Mouse (Mus musculus) liver, adult 2 months (tissue): ENCODE data around the gene Rsad1. TPM values are rescaled to one million over a fixed set of nuclear protein-coding genes. Genes with fewer than 3 reads are reported as not detected.
A peak's percentile ranks its signal among the peaks of the same experiment; 100 is the strongest.

Experiments
- DNase-seq: peaks from one replicate; pipeline ENCODE4 v3.0.0-alpha.2; 2011; ENCODE audit warnings: low read depth, low spot score; ENCODE audit errors: extremely low read depth
- H3K27ac ChIP-seq: fragments of 200-500 bp; replicated peaks from 2 replicates; pipeline ENCODE4 v1.5.1; 2012; ENCODE audit warnings: low read depth, mild to moderate bottlenecking, control low read depth, inconsistent platforms, low read length; ENCODE audit not compliant: insufficient read depth
- H3K27me3 ChIP-seq: fragments of 200-500 bp; 2 replicates; pipeline ENCODE4 v1.6.1; 2012; ENCODE audit warnings: mild to moderate bottlenecking, moderate library complexity, low read length, inconsistent platforms; ENCODE audit not compliant: control insufficient read depth, insufficient read depth
- H3K36me3 ChIP-seq: fragments of 200-500 bp; 2 replicates; pipeline ENCODE4 v1.6.1; 2012; ENCODE audit warnings: low read length, inconsistent platforms; ENCODE audit not compliant: control insufficient read depth, insufficient read depth
- H3K4me1 ChIP-seq: fragments of 200-500 bp; 2 replicates; pipeline ENCODE4 v1.6.1; 2011; ENCODE audit warnings: low read length; ENCODE audit not compliant: control insufficient read depth, insufficient read depth
- H3K4me3 ChIP-seq: fragments of 200-500 bp; 2 replicates; pipeline ENCODE4 v1.5.1; 2011; ENCODE audit warnings: low read depth, mild to moderate bottlenecking, control low read depth, low read length, moderate library complexity; ENCODE audit not compliant: insufficient read depth
- H3K79me2 ChIP-seq: fragments of 200-500 bp; 2 replicates; pipeline ENCODE4 v1.6.1; 2012; ENCODE audit warnings: inconsistent platforms, mild to moderate bottlenecking, low read length, moderate library complexity; ENCODE audit not compliant: control insufficient read depth, insufficient read depth
- H3K9ac ChIP-seq: fragments of 200-500 bp; 2 replicates; pipeline ENCODE4 v1.6.1; 2012; ENCODE audit warnings: low read depth, mild to moderate bottlenecking, control low read depth, inconsistent platforms, low read length
- CTCF ChIP-seq: fragments of 200-500 bp; IDR thresholded peaks from 2 replicates; pipeline ENCODE4 v1.5.1; 2011; ENCODE audit warnings: low read depth, low read length, control low read depth
- POLR2A ChIP-seq: fragments of 200-500 bp; IDR thresholded peaks from 2 replicates; pipeline ENCODE4 v1.6.1; 2011; ENCODE audit warnings: low read length, control low read depth; ENCODE audit not compliant: insufficient read depth; ENCODE audit errors: extremely low read depth
- WGBS: fragments of 180-500 bp; shearing (Covaris S2); methylation state at CpG from one replicate; pipeline ENCODE4 v1.1.7; 2018; 5-methylcytosine and 5-hydroxymethylcytosine counted together
- polyA plus RNA-seq: library from polyadenylated mRNA; depleted of rRNA; stranded (reverse); fragments of >200 nt; gene quantifications from 2 replicates; pipeline ENCODE4 v1.2.3, GENCODE M21; 2012
- total RNA-seq: library from RNA; depleted of rRNA; stranded (reverse); fragments of >200 nt; gene quantifications from 2 replicates; pipeline ENCODE4 v1.2.3, GENCODE M21; 2014

Gene Rsad1
- total and polyA plus RNA-seq, 2 experiments = 2.1 to 8.0 TPM

DNA sequence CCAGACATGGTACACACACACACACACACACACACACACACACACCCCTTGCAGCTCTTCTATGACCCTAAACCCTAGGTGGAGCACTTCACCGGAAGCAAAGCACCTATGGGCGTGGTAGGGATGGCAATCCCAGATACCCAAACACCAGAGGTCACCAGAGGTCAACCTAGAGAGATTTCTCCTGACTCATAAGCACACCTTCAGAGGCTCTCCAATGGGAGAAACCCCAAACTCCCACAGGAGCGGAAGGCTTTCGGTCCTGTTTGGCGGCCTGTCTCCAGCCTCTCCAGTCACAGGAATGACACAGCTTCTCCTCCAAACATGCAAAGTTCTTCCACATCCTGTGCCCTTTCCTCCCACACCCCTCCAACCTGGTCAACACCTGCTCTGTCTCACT is 2.7 kb downstream of the Rsad1 start:
- no peak for DNase-seq
- WGBS = 95% methylated on average over 5 of the region's 5 CpGs
- Histone ChIP-seq H3K27ac (no peak overlapping the region), H3K9ac (no peak overlapping the region), H3K36me3 (no peaks in the 10 kb centered on the region), H3K27me3 (no peaks in the 10 kb centered on the region), H3K4me1 (peaks cover 5% of the 10 kb centered on the region; the same call in 1 of the 2 replicates), H3K4me3 (no peak overlapping the region), H3K79me2 (no peaks in the 10 kb centered on the region)
- TF ChIP-seq POLR2A (no peak), CTCF (no peak)

- Histone ChIP-seq H3K27ac (no peak overlapping the region), H3K4me3 (no peak overlapping the region), H3K9ac (no peak overlapping the region), H3K36me3 (no peaks in the 10 kb centered on the region), H3K79me2 (no peaks in the 10 kb centered on the region), H3K4me1 (peaks cover 2% of the 10 kb centered on the region; the same call in 1 of the 2 replicates), H3K27me3 (no peaks in the 10 kb centered on the region)
- no peak for TF ChIP-seq POLR2A
- TF ChIP-seq CTCF = no peak
- WGBS = 73% methylated on average over 18 of the region's 18 CpGs
- no peak for DNase-seq
Measured at GRCm38 (mm10) chr11:94544422-94544821, 4.6 kb downstream of the Rsad1 start.

GRCm38 (mm10) chr11:94543932-94544331 is 5.1 kb downstream of the Rsad1 start:
- WGBS = 7% methylated on average over 9 of the region's 9 CpGs
- H3K36me3 ChIP-seq = no peaks in the 10 kb centered on the region
- H3K4me1 ChIP-seq = peaks cover 2% of the 10 kb centered on the region; the same call in 1 of the 2 replicates
- H3K9ac ChIP-seq = no peak overlapping the region
- TF ChIP-seq CTCF (peak; percentile 93), POLR2A (no peak)
- no peaks in the 10 kb centered on the region for H3K79me2 ChIP-seq
- H3K4me3 ChIP-seq = no peak overlapping the region
- no peaks in the 10 kb centered on the region for H3K27me3 ChIP-seq
- DNase-seq = peak; percentile 92
- H3K27ac ChIP-seq = peak overlapping the region; percentile 42; the same call in 1 of the 2 replicates

- DNase-seq = no peak
- H3K27ac ChIP-seq = no peak overlapping the region
- WGBS = 88% methylated on average over 12 of the region's 12 CpGs
- H3K36me3 ChIP-seq = no peaks in the 10 kb centered on the region
- TF ChIP-seq POLR2A = no peak
- no peak for TF ChIP-seq CTCF
- no peaks in the 10 kb centered on the region for H3K79me2 ChIP-seq
- H3K4me1 ChIP-seq = no peaks in the 10 kb centered on the region
- no peak overlapping the region for H3K4me3 ChIP-seq
- H3K27me3 ChIP-seq = no peaks in the 10 kb centered on the region
- H3K9ac ChIP-seq = no peak overlapping the region
Measured at GRCm38 (mm10) chr11:94543344-94543743, 5.7 kb downstream of the Rsad1 start.

DNA sequence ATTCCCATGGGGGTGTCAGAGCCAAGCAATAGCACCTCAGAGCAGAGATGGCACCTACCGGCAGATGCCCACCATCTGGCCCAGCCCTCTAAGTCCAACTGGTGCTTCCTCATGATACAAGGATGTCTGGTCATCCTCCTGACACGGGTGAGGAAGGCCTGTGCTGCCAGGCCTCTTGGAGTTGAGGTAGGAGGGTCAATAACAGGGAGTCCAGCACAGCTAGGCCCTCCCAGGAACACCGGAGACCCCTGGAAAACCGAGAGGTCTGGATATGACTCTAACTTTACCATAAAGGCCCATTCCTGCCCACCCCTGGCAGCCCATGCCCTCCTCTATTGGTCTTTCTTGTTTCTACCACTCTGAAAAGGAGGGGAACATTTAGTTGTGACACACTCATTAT is 6.7 kb downstream of the Rsad1 start:
- no peaks in the 10 kb centered on the region for H3K79me2 ChIP-seq
- H3K27me3 ChIP-seq = no peaks in the 10 kb centered on the region
- no peaks in the 10 kb centered on the region for H3K4me1 ChIP-seq
- no peak overlapping the region for H3K27ac ChIP-seq
- H3K4me3 ChIP-seq = no peak overlapping the region
- TF ChIP-seq CTCF (no peak), POLR2A (no peak)
- WGBS = 93% methylated on average over 4 of the region's 4 CpGs
- DNase-seq = no peak
- 0 out of 2 replicates have a peak, but pooled peaks cover 2% of the 10 kb centered on the region for H3K36me3 ChIP-seq
- no peak overlapping the region for H3K9ac ChIP-seq

DNA sequence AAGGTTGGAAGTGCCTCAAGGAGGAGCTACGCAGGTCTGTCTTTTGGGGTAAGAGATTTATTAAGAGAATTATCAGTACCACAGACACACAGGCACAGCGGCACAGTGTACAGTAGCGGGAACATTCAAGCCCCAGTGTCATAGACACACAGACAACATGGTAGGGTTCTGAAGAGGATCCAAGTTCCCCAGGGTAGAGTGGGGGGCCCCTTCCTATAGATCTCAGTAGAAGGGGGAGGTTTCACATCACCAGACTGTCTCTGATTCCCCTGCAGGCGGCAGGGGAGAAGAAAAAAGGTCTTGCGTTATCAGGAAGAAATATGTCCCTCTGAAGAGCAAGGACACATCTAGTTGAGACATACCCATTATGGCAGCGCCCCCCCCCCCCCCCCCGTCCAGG is 9.3 kb downstream of the Rsad1 start:
- DNase-seq = no peak
- Histone ChIP-seq H3K36me3 (0 out of 2 replicates have a peak, but pooled peaks cover 2% of the 10 kb centered on the region), H3K27me3 (no peaks in the 10 kb centered on the region), H3K4me3 (no peak overlapping the region), H3K9ac (no peak overlapping the region), H3K79me2 (no peaks in the 10 kb centered on the region), H3K27ac (no peak overlapping the region), H3K4me1 (no peaks in the 10 kb centered on the region)
- no peak for TF ChIP-seq CTCF
- TF ChIP-seq POLR2A = no peak
- 89% methylated on average over 7 of the region's 7 CpGs for WGBS
